Mouse (Mus musculus) brain, embryonic 14.5 days (tissue): ENCODE data around the gene Vps37d.
A peak's percentile ranks its signal among the peaks of the same experiment; 100 is the strongest.

Experiments used
- CTCF ChIP-seq: fragments of 200-500 bp; IDR thresholded peaks from 2 replicates; pipeline ENCODE4 v1.5.1; 2012; ENCODE audit warnings: inconsistent platforms, mild to moderate bottlenecking, moderate library complexity, borderline replicate concordance; ENCODE audit not compliant: insufficient read depth, insufficient read length; ENCODE audit errors: extremely low read depth
- POLR2A ChIP-seq: fragments of 200-500 bp; IDR thresholded peaks from 2 replicates; pipeline ENCODE4 v1.6.1; 2012; ENCODE audit warnings: mild to moderate bottlenecking, inconsistent platforms, borderline replicate concordance; ENCODE audit not compliant: poor library complexity, insufficient read depth, insufficient read length, severe bottlenecking; ENCODE audit errors: extremely low read depth

DNA sequence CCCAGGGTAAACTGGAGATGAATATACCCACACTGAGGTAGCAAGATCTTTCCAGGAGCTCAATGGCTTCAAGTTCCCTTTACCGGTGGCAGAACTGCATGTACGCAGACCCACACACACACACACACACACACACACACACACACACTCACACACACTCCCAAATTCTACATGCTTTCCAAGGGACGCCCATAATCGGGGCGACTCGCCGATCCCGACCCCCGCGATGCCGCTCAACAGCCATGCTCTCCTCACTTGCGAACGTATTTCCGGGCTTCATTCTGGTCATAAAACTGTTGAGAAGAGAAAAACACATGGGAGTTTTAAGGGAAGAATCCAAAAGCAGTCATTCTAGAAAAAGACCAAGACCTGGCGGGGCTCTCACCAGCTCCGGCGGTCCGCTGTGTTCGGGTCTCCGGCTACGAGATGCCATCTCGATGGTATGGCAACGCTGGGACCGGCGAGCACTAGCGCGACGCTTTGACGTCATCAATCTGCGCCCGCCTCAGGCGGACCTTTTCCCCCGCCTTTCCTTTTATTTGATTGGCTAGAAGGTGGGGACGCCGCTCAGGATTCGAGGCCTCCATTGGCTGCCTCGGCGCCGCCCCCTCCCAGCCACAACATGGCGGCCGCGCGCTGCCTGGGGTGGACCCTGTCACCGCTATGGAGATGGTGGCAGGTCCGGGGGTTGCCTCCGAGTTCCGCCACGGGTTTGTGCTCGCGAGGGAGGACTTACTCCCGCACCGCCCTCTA, 14.3 kb downstream of the Vps37d start, which contains the start of gene Dnajc30:
- TF ChIP-seq CTCF (no peak), POLR2A (peak; percentile 84; the same call in 1 of the 2 replicates)
